Mouse (Mus musculus) megakaryocyte progenitor cell, adult 5-6 weeks (primary cell): ENCODE results near the gene Anapc16. TPM values are rescaled to one million over a fixed set of nuclear protein-coding genes. Genes with fewer than 3 reads are reported as not detected.
A peak's percentile ranks its signal among the peaks of the same experiment; 100 is the strongest.
"Not testable (repeated sequence)": the region's sequence is repeated elsewhere in the genome, so short reads cannot be mapped to it uniquely, and the experiment has no call there.

Source experiments
- ATAC-seq: replicated peaks from 2 replicates; pipeline ENCODE4 v1.8.0; 2016; ENCODE audit warnings: mild to moderate bottlenecking, moderate TSS enrichment, inconsistent platforms; ENCODE audit not compliant: poor library complexity
- total RNA-seq, 2 experiments: library from RNA; stranded (forward) in 1 of 2; stranded (reverse) in 1 of 2; fragments of 157-497, 149-512 nt in 1 of 2; fragments of 200-1000 nt in 1 of 2; gene quantifications; 2 replicates each; pipeline versions ENCODE4 v1.2.3 to v1.2.4; 2015 to 2017

The Anapc16 gene
- total RNA-seq, 2 experiments from 2014 or later = 35.1 to 55.9 TPM

GRCm38 (mm10) chr10:60002203-60002602 is 732 bp downstream of the Anapc16 start:
- ATAC-seq = peak; percentile 14; the same call in 1 of the 2 replicates

GRCm38 (mm10) chr10:60001663-60002062 is 1.3 kb downstream of the Anapc16 start:
- ATAC-seq = not testable (repeated sequence)

- ATAC-seq = no peak
These were observed 3.9 kb downstream of the Anapc16 start for GRCm38 (mm10) chr10:59999057-59999456.

GRCm38 (mm10) chr10:59997591-59997990 is 5.3 kb downstream of the Anapc16 start:
- ATAC-seq = peak; percentile 58

GRCm38 (mm10) chr10:59995889-59996288 is 7.0 kb downstream of the Anapc16 start:
- no peak for ATAC-seq

GRCm38 (mm10) chr10:59993813-59994212 is 9.1 kb downstream of the Anapc16 start:
- not testable (repeated sequence) for ATAC-seq

GRCm38 (mm10) chr10:59992024-59992423 is 10.9 kb downstream of the Anapc16 start:
- ATAC-seq = no peak

- no peak for ATAC-seq
These were observed 11.6 kb downstream of the Anapc16 start for GRCm38 (mm10) chr10:59991262-59991880.

GRCm38 (mm10) chr10:59990393-59990792 is 12.5 kb downstream of the Anapc16 start:
- no peak for ATAC-seq

- ATAC-seq = no peak
These were observed 14.9 kb downstream of the Anapc16 start for GRCm38 (mm10) chr10:59988036-59988435.

- ATAC-seq = no peak
These were observed 20.5 kb downstream of the Anapc16 start for GRCm38 (mm10) chr10:59982379-59982873.

GRCm38 (mm10) chr10:59981792-59982191 is 21.1 kb downstream of the Anapc16 start:
- no peak for ATAC-seq

- ATAC-seq = no peak
These were observed 21.6 kb downstream of the Anapc16 start for GRCm38 (mm10) chr10:59981336-59981735.

GRCm38 (mm10) chr10:59980815-59981244 is 22.1 kb downstream of the Anapc16 start:
- peak; percentile 89 for ATAC-seq

- ATAC-seq = 0 out of 2 replicates have a peak, but pooled peaks have one; percentile 17
These were observed 23.8 kb downstream of the Anapc16 start for GRCm38 (mm10) chr10:59978873-59979743.

GRCm38 (mm10) chr10:59978401-59978800 is 24.5 kb downstream of the Anapc16 start:
- no peak for ATAC-seq

- no peak for ATAC-seq
These were observed 25.1 kb downstream of the Anapc16 start for GRCm38 (mm10) chr10:59977715-59978343.

- ATAC-seq = no peak
These were observed 25.8 kb downstream of the Anapc16 start for GRCm38 (mm10) chr10:59977141-59977540.

GRCm38 (mm10) chr10:59974786-59975185 is 28.1 kb downstream of the Anapc16 start:
- ATAC-seq = peak; percentile 12

GRCm38 (mm10) chr10:59974191-59974664 is 28.7 kb downstream of the Anapc16 start:
- ATAC-seq = peak; percentile 45

GRCm38 (mm10) chr10:59973400-59973799 is 29.5 kb downstream of the Anapc16 start:
- ATAC-seq = no peak
